Mouse (Mus musculus): Measurements from ENCODE around the gene Yy1. TPM values are rescaled to one million over a fixed set of nuclear protein-coding genes. Genes with fewer than 3 reads are reported as not detected.

Gene Yy1
- 67.2 and 70.7 TPM in 2 replicates for total RNA-seq (2015)
- 40.3 and 50.5 TPM in 2 replicates for total RNA-seq (2017)

- ATAC-seq (ENCODE audit: poor library complexity, severe bottlenecking), result peak; percentile 80
These were observed at the start of gene Yy1 for GRCm38 (mm10) chr12:108792546-108793452. TSS of gene Yy1 (plus strand) at chr12:108792973.

DNA sequence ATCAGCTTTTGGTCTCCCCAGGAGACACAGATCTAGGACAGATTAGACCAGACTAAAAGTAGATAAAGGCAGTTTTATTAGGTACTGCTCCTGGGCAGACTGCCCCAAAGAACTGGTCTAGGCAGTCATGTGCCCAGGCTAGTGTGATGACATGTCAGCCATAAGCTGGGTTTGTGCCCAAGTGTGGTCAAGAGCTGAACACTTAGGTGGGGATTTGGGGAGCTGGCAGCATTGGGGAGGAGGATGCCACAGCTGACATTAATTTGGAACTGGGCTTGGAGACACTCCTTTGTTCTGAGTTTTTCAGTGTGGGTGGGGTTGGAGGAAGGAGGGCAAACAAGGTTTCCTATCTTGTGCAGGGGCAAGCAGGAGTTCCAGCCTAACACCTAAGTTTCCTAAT lies 46.8 kb upstream of the Yy1 start:
- ATAC-seq (ENCODE audit: poor library complexity, severe bottlenecking), result no peak

GRCm38 (mm10) chr12:108749019-108749418 lies 43.8 kb upstream of the Yy1 start:
- no peak for ATAC-seq (ENCODE audit: poor library complexity, severe bottlenecking)

- no peak for ATAC-seq (ENCODE audit: poor library complexity, severe bottlenecking)
These were observed 43.3 kb upstream of the Yy1 start for GRCm38 (mm10) chr12:108749454-108749853.

DNA sequence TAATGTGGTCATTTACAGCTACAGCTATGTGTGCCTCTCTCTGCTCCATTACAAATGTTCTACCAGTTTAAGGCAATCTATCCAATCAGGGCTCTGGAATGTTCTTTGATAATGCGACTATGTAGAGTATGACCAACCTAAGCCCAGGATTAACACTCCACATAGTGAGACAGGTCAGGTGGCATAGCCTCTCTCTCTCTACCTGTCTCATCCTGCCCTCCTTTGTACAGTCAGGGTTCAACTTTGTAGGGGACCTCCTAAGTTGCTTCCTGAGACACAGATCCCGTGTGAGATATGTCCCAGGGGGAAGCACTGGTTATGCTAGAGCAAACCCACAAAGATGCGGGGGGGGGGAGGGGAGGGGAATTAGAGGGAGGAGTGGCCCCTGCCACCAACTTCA lies 42.5 kb upstream of the Yy1 start:
- no peak for ATAC-seq (ENCODE audit: poor library complexity, severe bottlenecking)

DNA sequence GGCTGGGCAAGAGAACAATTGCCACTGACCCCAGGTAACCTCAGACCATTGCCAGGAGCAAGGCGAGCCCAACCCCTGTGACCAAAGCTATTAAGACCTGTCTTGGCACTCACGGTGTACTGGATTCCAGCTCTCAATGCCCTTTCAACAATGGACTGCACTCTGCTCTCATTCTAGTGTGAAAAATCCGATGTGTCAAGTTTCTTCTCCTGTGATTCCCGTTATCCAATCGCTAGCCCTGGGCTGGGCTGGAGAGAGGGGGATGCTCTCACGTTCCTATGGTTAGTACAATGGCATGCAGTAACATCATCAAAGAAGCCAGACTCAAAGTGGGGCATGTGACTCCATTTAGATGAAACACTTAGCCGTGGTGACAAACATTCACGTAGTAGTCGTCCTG lies 41.0 kb upstream of the Yy1 start:
- no peak for ATAC-seq (ENCODE audit: poor library complexity, severe bottlenecking)

- no peak for ATAC-seq (ENCODE audit: poor library complexity, severe bottlenecking)
These were observed 37.6 kb upstream of the Yy1 start for GRCm38 (mm10) chr12:108755141-108755540.

GRCm38 (mm10) chr12:108756611-108757010 lies 36.2 kb upstream of the Yy1 start:
- ATAC-seq (ENCODE audit: poor library complexity, severe bottlenecking), result no peak

DNA sequence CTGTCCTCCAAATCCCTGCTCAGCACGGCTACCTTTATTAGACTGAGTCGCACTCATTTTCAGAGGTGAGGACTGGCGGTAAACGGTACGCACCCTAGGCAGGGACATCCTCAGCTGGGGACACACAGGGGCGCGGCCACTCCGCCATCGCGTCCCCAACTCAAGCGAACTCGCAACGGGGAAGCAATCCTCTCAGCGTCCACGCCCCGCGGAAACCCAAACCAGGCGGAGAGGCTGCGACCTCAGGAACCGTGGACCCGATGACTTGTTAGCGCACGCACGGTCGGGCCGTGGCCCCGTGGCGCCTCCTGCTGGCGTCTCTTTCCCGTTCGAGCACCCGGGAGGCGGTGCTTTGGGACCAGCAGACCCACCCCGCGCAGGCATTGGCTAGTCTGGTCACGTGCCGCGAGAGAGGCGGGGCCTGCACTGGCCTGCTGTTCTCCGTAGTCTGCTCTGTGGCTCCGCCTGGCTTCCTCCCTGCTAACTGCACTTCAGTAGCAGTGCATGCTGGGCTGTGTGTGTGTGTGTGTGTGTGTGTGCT lies 35.0 kb upstream of the Yy1 start:
- ATAC-seq (ENCODE audit: poor library complexity, severe bottlenecking), result peak; percentile 81

- no peak for ATAC-seq (ENCODE audit: poor library complexity, severe bottlenecking)
These were observed 34.5 kb upstream of the Yy1 start for GRCm38 (mm10) chr12:108758273-108758672.

DNA sequence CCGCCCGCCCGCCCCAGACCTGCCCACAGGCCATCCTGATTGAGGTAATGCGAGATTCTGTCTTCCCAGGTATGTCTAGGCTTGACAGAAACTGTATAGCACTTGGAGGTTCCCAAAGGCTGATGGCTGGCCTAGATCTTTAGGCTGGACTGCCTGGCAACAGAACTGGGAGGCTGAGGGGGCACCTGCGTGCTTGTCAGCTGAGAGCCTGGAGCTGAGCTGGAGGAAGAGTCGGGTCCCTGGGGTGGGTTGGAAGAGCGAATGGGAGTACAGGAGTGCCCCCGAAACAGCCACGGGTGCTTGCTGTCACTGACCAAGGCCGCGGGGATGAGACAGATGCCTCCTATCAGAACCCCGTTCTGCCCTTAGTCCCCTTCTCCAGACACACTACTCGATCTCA lies 34.1 kb upstream of the Yy1 start:
- no peak for ATAC-seq (ENCODE audit: poor library complexity, severe bottlenecking)

DNA sequence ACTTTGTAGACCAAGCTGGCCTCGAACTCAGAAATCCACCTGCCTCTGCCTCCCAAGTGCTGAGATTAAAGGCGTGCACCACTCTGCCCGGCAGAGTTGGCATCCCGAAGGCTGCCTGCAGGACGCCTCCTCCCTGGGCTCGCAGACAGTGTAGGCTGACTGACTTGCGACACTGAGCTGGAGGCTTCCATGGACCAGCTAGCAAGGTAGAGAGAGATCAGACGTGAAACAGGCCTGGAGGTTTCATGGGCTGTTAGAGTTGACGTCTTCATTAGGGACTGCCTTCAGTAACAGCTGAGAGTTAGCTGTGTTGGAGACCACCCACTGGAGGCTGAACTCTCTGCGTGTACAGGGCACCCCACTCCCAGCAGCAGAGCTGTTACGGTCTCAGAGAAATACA lies 33.5 kb upstream of the Yy1 start:
- no peak for ATAC-seq (ENCODE audit: poor library complexity, severe bottlenecking)

GRCm38 (mm10) chr12:108760016-108760415 lies 32.8 kb upstream of the Yy1 start:
- ATAC-seq (ENCODE audit: poor library complexity, severe bottlenecking), result no peak

GRCm38 (mm10) chr12:108760500-108761020 lies 32.2 kb upstream of the Yy1 start:
- peak; percentile 25 for ATAC-seq (ENCODE audit: poor library complexity, severe bottlenecking)

DNA sequence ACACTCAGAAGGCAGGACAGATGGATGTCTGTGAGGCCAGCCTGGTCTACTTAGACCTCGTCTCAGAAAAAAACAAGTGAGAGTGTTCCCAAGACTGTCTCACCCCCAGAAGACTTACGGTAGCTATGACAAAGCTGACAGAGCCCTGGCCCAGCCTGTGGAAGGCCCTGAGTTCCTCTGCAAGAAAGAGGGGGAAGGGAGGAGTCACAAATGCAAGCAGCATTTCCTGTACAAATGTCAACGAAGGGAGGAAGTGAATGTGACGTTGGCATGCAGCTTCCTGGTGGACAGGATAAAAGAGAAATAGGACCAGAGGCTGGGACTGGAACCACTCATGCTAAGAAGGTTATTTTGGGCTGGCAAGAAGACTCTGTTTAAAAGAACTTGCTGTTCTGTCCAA lies 31.6 kb upstream of the Yy1 start:
- ATAC-seq (ENCODE audit: poor library complexity, severe bottlenecking), result peak; percentile 32

DNA sequence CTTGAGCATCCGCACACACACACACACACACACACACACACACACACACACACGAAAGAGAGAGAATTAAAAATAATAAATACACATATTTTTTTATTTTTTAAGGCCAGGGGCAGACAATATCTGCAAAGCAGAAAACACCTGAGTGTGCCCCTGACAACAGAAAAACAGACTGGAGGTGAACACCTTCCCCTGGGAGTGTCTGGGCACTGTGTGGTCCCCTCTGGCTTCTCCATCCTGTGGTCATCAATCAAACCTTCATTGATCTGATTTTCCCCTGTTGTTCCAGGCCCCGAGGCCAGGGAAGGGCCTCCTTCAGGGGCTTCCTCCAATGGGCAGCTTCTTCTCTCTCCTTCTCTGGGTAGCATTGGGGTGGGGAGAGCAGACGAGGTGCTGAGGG lies 31.1 kb upstream of the Yy1 start:
- no peak for ATAC-seq (ENCODE audit: poor library complexity, severe bottlenecking)

DNA sequence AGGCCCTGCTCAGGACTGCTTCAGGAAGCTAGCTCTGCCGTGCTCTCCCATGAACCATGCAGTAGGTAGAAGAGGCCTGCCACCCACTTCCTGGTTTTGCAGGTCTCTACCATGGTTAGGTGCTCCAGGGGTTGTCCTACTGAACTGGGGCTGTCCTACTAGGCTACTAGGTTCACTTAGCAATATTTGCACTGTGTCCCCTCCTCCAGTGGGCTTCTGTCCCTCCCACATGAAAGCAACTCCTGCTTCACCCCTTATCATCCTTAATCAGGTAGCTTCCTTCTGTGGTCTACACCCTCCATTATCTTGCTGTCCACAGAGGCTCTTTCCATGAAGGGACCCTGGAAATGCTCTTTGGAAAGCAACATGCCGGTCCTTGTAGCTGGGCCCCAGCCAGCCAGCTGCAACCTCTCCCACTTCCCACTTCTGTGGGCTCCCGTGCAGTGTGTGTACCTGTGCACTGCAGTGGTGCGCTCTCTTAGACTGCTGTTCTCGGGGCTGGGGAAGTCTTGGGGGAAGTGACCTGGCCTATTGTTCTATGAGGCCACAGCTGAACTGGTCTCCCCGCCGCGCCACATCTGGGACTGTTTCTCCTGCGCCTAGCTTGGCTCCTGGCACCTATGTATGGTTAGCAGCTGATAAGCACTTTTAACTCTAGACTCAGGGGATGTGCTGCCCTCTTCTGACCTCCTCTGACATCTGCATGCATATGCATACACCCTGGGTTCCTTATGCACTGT lies 29.5 kb upstream of the Yy1 start:
- ATAC-seq (ENCODE audit: poor library complexity, severe bottlenecking), result peak; percentile 11

DNA sequence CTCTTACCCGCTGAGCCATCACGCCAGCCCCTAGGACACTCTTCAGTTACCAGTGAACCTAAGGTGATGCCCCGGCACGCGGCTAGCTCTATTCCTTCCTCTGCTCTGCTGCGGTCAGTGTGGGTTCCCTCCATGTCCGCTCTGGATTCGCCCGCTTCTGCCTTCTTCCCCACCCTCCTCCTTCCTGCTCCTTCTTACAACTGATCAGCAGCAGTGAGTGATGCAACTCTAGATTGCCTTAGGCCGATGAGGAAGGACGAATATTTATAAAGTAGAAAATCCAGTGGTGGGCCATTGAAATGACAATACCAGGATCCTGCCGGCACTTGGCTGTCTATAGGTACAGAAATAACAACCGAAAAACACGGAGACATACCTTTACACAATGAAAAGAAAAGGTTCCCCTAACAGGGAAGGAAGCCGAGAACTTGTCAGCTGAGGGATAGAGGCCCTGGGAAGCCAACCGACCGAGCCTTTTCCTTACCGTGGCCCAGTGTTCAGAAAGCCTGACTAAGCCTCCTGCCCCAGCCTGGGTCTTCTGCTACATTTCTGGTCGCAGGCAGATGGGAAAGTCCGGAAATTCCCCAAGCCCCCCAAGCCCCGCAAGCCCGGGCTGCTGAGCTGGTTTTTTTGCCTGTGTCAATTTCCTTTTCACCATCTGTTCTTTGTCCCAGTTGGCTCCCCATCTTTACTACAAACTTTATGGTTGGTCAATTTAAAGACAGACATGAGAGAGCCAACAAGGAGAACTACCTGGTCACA lies 27.7 kb upstream of the Yy1 start:
- ATAC-seq (ENCODE audit: poor library complexity, severe bottlenecking), result peak; percentile 41

GRCm38 (mm10) chr12:108765751-108766221 lies 27.0 kb upstream of the Yy1 start:
- ATAC-seq (ENCODE audit: poor library complexity, severe bottlenecking), result peak; percentile 53

DNA sequence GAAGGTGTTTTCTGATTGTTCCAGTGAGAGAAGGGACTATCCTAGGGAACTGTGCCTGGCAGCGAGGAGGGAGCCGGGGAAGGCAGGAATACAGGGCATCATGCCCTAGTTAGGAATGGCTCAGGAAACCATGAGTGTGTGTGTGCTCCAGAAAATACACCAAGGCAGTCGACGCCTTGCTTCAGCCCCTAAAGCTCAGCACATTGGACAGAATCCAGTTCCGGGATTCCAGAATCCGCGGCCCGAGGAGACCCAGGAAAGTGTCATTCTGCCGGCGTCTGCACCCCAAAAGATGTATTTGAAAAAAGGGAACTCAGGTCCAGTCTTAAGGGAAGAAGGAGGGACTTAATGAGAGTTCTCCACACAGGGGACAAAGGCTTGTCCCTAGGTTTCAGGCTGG lies 26.5 kb upstream of the Yy1 start:
- ATAC-seq (ENCODE audit: poor library complexity, severe bottlenecking), result peak; percentile 38

DNA sequence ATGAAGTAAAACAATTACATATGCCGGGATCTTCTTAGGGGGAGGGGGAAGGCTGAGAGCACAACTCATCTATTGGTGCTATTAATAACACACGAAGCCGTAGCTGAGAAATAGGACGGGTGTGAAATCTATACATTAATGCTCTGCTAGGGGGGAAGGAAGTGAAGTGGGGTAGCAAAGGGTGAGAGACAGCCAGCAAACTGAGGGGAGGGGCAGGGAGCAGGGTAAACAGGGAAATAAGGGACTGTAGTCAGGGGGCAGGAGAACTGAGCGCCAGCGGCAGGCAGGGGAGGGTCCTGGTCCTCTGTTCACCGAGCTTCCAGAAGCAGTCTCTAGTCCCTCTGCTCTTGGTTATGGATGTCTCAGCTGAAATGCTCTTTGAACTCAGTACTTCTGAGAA lies 25.9 kb upstream of the Yy1 start:
- ATAC-seq (ENCODE audit: poor library complexity, severe bottlenecking), result 0 out of 2 replicates have a peak, but pooled peaks have one; percentile 5

Measured in megakaryocyte, adult 5-6 weeks (primary cell).